Mouse (Mus musculus): ENCODE data around the gene Clybl. TPM values are rescaled to one million over a fixed set of nuclear protein-coding genes. Genes with fewer than 3 reads are reported as not detected.

Clybl gene
- polyA plus RNA-seq, 1 experiment: 30.9 TPM

DNA sequence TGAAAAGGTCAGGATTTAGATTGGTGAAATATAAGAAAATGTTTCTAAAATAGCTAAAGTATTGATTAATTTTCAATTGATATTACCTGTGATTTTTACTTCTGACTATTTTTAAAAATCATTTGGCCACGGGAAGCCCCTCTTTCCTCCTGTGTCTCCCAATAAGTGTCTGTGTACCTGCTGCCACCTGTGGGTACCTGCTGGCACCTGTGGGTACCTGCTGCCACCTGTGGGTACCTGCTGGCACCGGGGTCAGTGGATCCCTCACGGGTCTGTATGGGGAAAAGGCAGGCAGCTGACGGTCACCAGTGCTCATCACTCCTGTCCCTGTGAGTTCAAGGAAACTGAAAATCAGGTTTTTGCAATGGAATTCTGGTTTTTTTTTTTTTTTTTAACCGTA, 198.5 kb downstream of the Clybl start:
- H3ac ChIP-seq (ENCODE audit: control insufficient read depth, insufficient read length): no peak overlapping the region
- H3K79me2 ChIP-seq (ENCODE audit: control insufficient read depth, insufficient read depth): no peaks in the 10 kb centered on the region
- TF ChIP-seq REST (IDR thresholded peaks at IDR 0.05; ENCODE audit: insufficient read depth, insufficient read length) (no peak), SRF (IDR thresholded peaks at IDR 0.05; ENCODE audit: control insufficient read depth, insufficient read length, low read depth) (no peak), CEBPB (IDR thresholded peaks at IDR 0.05; ENCODE audit: insufficient read depth, poor library complexity, severe bottlenecking) (no peak), USF1 (IDR thresholded peaks at IDR 0.05; ENCODE audit: low read depth) (no peak), MAX (IDR thresholded peaks at IDR 0.05; ENCODE audit: low read depth) (no peak), TCF3 (IDR thresholded peaks at IDR 0.05; ENCODE audit: insufficient read length, low read depth) (no peak), TCF12 (IDR thresholded peaks at IDR 0.05; ENCODE audit: insufficient read depth, poor library complexity, severe bottlenecking) (no peak), POLR2AphosphoS2 (IDR thresholded peaks at IDR 0.05; ENCODE audit: insufficient read length, low read depth) (no peak), E2F4 (IDR thresholded peaks at IDR 0.05; ENCODE audit: insufficient read depth) (no peak)
- no peaks in the 10 kb centered on the region for H3K36me3 ChIP-seq (ENCODE audit: control insufficient read depth, insufficient read depth)
- H3K27me3 ChIP-seq (ENCODE audit: control insufficient read depth, insufficient read depth, insufficient read length): no peaks in the 10 kb centered on the region
- H3K4me3 ChIP-seq: no peak overlapping the region
- no peak overlapping the region for H3K4me2 ChIP-seq (ENCODE audit: low read depth)

DNA sequence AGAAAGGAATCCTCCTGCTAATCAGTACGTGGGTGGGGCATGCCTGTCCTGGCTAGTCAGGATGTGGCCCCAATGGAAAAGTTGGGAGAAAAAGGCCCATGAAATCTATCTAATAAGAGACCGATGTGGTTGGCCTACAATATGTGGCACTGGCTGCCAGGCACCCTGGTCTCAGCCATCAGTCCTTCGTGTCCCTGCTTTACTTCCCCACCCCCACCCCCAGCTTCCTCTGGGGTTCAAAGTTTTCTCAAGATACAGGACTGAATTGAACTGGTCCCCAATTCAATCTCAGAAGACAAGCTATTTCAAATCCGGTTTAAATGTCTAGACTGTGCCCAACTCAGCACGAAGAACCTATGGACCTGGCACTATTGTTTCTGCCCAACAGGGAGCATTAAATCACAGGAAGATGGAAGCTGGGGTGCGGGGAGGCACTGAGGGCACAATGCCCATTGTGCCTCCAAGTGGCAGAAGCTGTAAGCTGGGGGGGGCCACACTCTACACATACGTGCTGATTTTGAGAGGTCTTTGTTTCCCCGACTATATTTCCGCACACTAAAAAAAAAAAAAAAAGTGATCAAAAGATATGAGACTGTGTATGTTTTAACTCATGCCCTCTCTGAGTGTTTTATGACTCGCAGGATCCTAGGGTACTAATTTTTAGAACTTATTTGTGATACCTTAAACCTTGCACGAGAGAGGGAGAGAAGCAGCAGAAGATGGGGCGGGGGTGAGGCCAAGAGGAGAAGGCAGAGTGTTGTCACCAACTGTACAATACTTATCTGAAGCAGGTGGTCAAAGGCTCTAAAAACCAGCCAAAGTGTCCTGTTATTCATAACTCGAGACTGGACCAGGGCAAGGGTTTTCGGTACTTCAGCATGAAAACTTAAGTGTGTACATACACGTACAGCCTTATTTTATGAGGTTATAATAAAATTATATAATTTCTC, 199.7 kb downstream of the Clybl start:
- no peaks in the 10 kb centered on the region for H3K27me3 ChIP-seq (ENCODE audit: control insufficient read depth, insufficient read depth, insufficient read length)
- no peaks in the 10 kb centered on the region for H3K36me3 ChIP-seq (ENCODE audit: control insufficient read depth, insufficient read depth)
- H3K79me2 ChIP-seq (ENCODE audit: control insufficient read depth, insufficient read depth): no peaks in the 10 kb centered on the region
- TF ChIP-seq USF1 (IDR thresholded peaks at IDR 0.05; ENCODE audit: low read depth): no peak
- no peak for TF ChIP-seq POLR2AphosphoS2 (IDR thresholded peaks at IDR 0.05; ENCODE audit: insufficient read length, low read depth)
- TF ChIP-seq E2F4 (IDR thresholded peaks at IDR 0.05; ENCODE audit: insufficient read depth): no peak
- no peak for TF ChIP-seq MYOD1 (IDR thresholded peaks at IDR 0.05; ENCODE audit: control insufficient read depth in 1 of 3, insufficient read length in 2 of 3, low read depth in 2 of 3)
- no peak for TF ChIP-seq SRF (IDR thresholded peaks at IDR 0.05; ENCODE audit: control insufficient read depth, insufficient read length, low read depth)
- no peak for TF ChIP-seq CEBPB (IDR thresholded peaks at IDR 0.05; ENCODE audit: insufficient read depth, poor library complexity, severe bottlenecking)
- TF ChIP-seq REST (IDR thresholded peaks at IDR 0.05; ENCODE audit: insufficient read depth, insufficient read length): no peak
- no peak overlapping the region for H3K4me3 ChIP-seq
- H3ac ChIP-seq (ENCODE audit: control insufficient read depth, insufficient read length): no peak overlapping the region
- H3K4me2 ChIP-seq (ENCODE audit: low read depth): no peak overlapping the region

DNA sequence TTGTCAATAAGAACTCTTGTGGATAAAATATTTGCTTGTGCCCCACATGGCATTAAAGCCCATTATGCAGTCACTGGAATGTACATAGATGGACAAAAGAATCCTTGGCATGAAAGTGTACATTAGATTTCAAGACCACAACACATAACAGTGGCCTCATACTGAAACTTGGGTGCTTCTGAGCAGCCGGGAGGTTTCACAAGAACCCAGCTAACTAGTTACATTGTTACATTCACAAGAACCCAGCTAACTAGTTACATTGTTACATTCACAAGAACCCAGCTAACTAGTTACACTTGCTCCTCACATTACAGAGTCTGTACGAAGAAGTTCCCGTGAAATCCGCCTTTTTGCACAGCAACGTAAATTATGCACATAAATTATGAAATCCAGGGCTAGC, 200.8 kb downstream of the Clybl start:
- Histone ChIP-seq H3ac (ENCODE audit: control insufficient read depth, insufficient read length) (no peak overlapping the region), H3K4me2 (ENCODE audit: low read depth) (no peak overlapping the region), H3K36me3 (ENCODE audit: control insufficient read depth, insufficient read depth) (no peaks in the 10 kb centered on the region), H3K79me2 (ENCODE audit: control insufficient read depth, insufficient read depth) (no peaks in the 10 kb centered on the region), H3K4me3 (no peak overlapping the region), H3K27me3 (ENCODE audit: control insufficient read depth, insufficient read depth, insufficient read length) (no peaks in the 10 kb centered on the region)
- no peak for TF ChIP-seq MAX (IDR thresholded peaks at IDR 0.05; ENCODE audit: low read depth)
- TF ChIP-seq E2F4 (IDR thresholded peaks at IDR 0.05; ENCODE audit: insufficient read depth): no peak
- TF ChIP-seq POLR2A (IDR thresholded peaks at IDR 0.05; ENCODE audit: insufficient read length, low read depth): no peak
- no peak for TF ChIP-seq TCF12 (IDR thresholded peaks at IDR 0.05; ENCODE audit: insufficient read depth, poor library complexity, severe bottlenecking)
- TF ChIP-seq MYOD1 (IDR thresholded peaks at IDR 0.05; ENCODE audit: control insufficient read depth in 1 of 3, insufficient read length in 2 of 3, low read depth in 2 of 3): no peak
- no peak for TF ChIP-seq CEBPB (IDR thresholded peaks at IDR 0.05; ENCODE audit: insufficient read depth, poor library complexity, severe bottlenecking)
- TF ChIP-seq POLR2AphosphoS2 (IDR thresholded peaks at IDR 0.05; ENCODE audit: insufficient read length, low read depth): no peak
- no peak for TF ChIP-seq SRF (IDR thresholded peaks at IDR 0.05; ENCODE audit: control insufficient read depth, insufficient read length, low read depth)
- no peak for TF ChIP-seq USF1 (IDR thresholded peaks at IDR 0.05; ENCODE audit: low read depth)
- TF ChIP-seq TCF3 (IDR thresholded peaks at IDR 0.05; ENCODE audit: insufficient read length, low read depth): no peak
- TF ChIP-seq REST (IDR thresholded peaks at IDR 0.05; ENCODE audit: insufficient read depth, insufficient read length): no peak
- no peak for TF ChIP-seq MYOG (IDR thresholded peaks at IDR 0.05; ENCODE audit: control insufficient read depth in 1 of 3, insufficient read depth in 1 of 3, insufficient read length in 2 of 3, low read depth in 2 of 3)

DNA sequence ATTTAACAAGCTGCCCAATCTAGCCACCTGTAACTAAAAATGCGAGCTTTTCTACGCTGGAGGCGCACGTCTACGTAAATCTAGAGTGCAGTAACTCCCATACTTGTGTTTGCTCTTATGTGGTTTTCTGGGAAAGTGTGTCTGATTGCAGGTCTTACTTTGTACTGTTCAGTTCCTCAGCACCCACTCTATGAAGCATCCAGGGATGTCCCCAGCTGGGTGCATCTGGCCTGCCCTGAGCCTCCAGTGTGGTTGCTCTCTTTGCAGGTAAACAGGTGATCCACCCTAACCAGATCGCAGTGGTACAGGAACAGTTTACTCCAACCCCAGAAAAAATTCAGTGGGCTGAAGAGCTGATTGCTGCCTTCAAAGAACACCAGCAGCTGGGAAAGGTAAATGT, 202.4 kb downstream of the Clybl start:
- Histone ChIP-seq H3K79me2 (ENCODE audit: control insufficient read depth, insufficient read depth) (no peaks in the 10 kb centered on the region), H3K4me2 (ENCODE audit: low read depth) (no peak overlapping the region), H3K27me3 (ENCODE audit: control insufficient read depth, insufficient read depth, insufficient read length) (no peaks in the 10 kb centered on the region), H3ac (ENCODE audit: control insufficient read depth, insufficient read length) (no peak overlapping the region), H3K4me3 (no peak overlapping the region), H3K36me3 (ENCODE audit: control insufficient read depth, insufficient read depth) (no peaks in the 10 kb centered on the region)
- TF ChIP-seq TCF3 (IDR thresholded peaks at IDR 0.05; ENCODE audit: insufficient read length, low read depth) (no peak), CEBPB (IDR thresholded peaks at IDR 0.05; ENCODE audit: insufficient read depth, poor library complexity, severe bottlenecking) (no peak), E2F4 (IDR thresholded peaks at IDR 0.05; ENCODE audit: insufficient read depth) (no peak), POLR2A (IDR thresholded peaks at IDR 0.05; ENCODE audit: insufficient read length, low read depth) (no peak), MAX (IDR thresholded peaks at IDR 0.05; ENCODE audit: low read depth) (no peak), MYOD1 (IDR thresholded peaks at IDR 0.05; ENCODE audit: control insufficient read depth in 1 of 3, insufficient read length in 2 of 3, low read depth in 2 of 3) (no peak), POLR2AphosphoS2 (IDR thresholded peaks at IDR 0.05; ENCODE audit: insufficient read length, low read depth) (no peak), SRF (IDR thresholded peaks at IDR 0.05; ENCODE audit: control insufficient read depth, insufficient read length, low read depth) (no peak), TCF12 (IDR thresholded peaks at IDR 0.05; ENCODE audit: insufficient read depth, poor library complexity, severe bottlenecking) (no peak), MYOG (IDR thresholded peaks at IDR 0.05; ENCODE audit: control insufficient read depth in 1 of 3, insufficient read depth in 1 of 3, insufficient read length in 2 of 3, low read depth in 2 of 3) (no peak), REST (IDR thresholded peaks at IDR 0.05; ENCODE audit: insufficient read depth, insufficient read length) (no peak), USF1 (IDR thresholded peaks at IDR 0.05; ENCODE audit: low read depth) (no peak)
